Mouse (Mus musculus) inflammation-experienced regulatory T-cells (primary cell): ENCODE measurements around the gene Prkab2. TPM values are rescaled to one million over a fixed set of nuclear protein-coding genes. Genes with fewer than 3 reads are reported as not detected.

Experiments used
- polyA plus RNA-seq, 2 experiments: library from polyadenylated mRNA; unstranded; fragments of 100-300 nt; shearing (Covaris generic); gene quantifications; one replicate each; pipeline ENCODE4 v1.2.1; 2017

The Prkab2 gene
- 1 to 10 TPM; 2.1 to 4.7 TPM for polyA plus RNA-seq

DNA sequence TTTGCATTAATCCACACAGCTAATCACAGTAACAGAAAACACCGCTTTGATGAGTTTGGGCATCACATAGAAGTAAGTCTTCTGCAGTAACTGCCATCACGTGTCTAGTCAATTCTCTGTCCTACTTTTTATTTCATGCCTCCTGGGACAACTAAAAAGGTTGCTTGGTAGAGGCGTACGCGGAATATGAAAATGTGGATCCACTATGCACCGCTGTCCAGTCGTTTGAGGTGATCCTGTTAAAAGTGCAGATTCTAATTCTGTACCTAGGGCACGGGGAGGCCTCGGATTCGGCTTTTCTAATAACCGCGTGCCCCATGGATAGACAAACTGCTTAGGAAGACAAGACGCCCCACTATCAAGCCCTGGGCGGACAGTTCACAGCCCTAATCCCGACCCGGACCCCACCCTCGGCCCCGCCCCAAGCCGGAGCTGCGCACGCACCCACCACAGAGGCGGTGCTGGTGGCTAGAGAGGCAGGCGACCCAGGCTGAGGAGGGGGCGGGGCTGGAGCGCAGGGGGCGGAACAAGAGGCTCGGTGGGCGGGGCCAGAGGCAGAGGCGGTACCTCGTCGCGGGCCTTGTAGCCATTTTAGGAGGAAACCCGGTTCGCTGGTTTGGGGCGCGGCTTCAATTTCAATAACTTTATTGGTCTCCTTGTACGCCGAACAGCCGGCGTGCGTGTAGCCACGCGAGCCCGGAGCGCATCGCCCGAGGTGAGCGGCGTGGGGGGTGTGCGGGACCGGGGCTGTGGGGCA lies at the start of gene Prkab2:
Prkab2 (plus strand) TSS at position 539 of the 757 bp plus-strand sequence.

DNA sequence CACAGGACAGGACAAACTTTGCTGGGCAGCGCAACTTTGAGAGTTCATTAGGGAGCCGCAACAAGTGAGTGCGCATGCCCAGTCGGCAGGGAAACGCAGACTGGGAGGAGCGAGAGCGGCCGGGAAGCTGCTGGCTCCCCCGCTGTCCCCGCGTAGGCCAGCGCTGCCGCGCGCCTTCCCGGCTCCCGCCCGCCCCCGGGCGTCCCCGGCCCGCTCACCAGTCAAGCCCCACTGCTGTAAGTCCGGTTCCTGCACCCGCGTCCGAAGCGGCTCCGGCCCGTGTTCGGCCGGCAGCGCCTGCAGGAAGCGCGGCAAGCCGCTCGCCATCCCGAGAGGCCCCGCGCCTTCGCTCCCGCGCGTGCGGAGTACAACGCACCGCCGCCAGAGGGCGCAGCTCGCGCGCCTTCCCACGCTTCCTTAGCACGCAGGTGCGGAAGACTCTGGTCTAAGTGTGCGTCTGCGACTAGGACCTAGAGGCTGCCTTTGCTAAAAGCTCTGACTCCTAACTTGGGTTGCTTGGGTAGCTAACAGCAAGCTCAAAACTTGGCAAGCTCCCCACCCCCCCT lies 48.1 kb upstream of the Prkab2 start, which contains the start of gene Chd1l:
Chd1l (minus strand) TSS at position 359 of the 566 bp plus-strand sequence.

DNA sequence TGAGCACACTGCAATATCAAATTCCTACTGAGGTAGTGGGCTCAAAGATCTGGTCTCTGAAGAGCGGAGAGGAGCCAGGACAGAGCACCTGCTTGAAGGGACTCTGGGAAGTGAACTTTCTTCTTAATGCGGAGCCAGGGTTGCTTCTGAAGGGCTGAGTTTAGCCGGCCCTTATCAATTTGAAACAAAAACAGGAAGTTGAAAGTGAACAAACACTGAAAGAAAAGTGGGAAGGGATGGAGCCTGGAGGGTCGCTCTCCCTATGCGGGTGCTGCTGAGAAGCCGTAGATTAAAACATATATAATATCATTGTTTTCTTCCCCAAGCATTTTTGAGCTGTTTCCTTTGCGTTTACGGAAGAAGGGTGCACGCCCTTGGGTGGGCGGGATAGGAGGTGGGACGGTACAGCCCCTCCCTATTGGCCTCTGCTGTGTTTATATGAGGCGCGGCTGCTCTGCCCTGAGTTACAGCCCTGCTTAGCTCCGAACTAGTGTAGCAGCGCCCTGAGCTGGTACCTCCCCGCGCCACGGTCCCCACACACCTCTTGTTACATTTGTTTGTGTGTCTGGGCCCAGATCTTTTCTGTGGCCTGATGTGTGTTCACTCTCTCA lies 29.5 kb upstream of the Prkab2 start, which contains the start of gene Fmo5:
Fmo5 (plus strand) TSS at position 414 of the 611 bp plus-strand sequence.

DNA sequence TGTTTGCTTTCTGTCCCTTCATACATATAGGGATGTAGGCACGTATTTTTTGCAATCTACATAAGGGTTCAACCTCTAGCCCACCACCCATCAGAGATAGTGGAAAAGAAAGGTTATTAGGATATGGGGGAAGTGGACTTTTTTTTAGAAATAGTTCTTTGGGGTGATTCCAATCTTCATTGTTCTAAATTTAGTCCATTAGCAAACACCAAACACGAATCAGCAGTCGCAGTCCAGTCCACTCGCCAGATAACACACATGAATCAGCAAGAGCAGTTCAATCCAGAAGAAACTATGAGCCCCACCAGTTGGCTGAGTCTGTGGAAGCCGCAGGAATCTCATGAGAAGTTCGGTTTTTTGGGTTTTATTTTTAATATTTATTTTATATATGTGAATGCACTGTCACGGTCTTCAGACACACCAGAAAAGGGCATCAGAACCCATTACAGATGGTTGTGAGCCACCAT lies 16.7 kb downstream of the Prkab2 start, which contains the start of gene Gm17651:
Gm17651 (minus strand) TSS at position 51 of the 467 bp plus-strand sequence.

Other genes with a start within 250 kb of the Prkab2 start
- under 1 TPM in 1 of 2 experiments, not detected in 1; 0.04 TPM for gene Olfr1402, start 236.2 kb upstream of the Prkab2 start, polyA plus RNA-seq
- gene Chd1l, start 48.0 kb upstream of the Prkab2 start, polyA plus RNA-seq = 10 to 100 TPM; 35.2 to 54.5 TPM
- gene Fmo5, start 29.4 kb upstream of the Prkab2 start, polyA plus RNA-seq = 10 to 100 TPM; 15.7 to 16.1 TPM
- not detected for gene Gm17651, start 16.5 kb downstream of the Prkab2 start, polyA plus RNA-seq
- 10 to 100 TPM; 20.9 to 30.1 TPM for gene Pde4dip, start 230.5 kb downstream of the Prkab2 start, polyA plus RNA-seq
- 10 to 100 TPM; 90.1 to 91.9 TPM for gene Sec22b, start 243.0 kb downstream of the Prkab2 start, polyA plus RNA-seq